Comparison of ENCODE assay signal across 9 mouse cellular contexts in genomic region chr19:26749427-26750137, GRCm38 (mm10).
DNase-seq lines count a peak whose midpoint lies in the region; ATAC-seq lines count a peak whose summit lies in the region.
"Had no signal": no experiment of that assay in that cellular context is flagged by ENCODE, and none has a peak within 500 bp of the region (broad histone marks: within the 10 kb centered on the region; RNA-seq: fewer than 3 reads in every experiment).

No protein-coding gene starts in this region.

- no peaks in the 10 kb centered on the region for H3K9me3 ChIP-seq in forebrain, embryonic 14.5 days (replicated peaks; ENCODE audit: control insufficient read depth, low read length)
- H3K9me3 ChIP-seq in kidney, embryonic 16.5 days (ENCODE audit: low read length), result no peaks in the 10 kb centered on the region
- H3K9me3 ChIP-seq in neural tube, embryonic 11.5 days (ENCODE audit: control insufficient read depth, low read length), result no peaks in the 10 kb centered on the region

- H3K36me3 ChIP-seq in forebrain, embryonic 14.5 days (ENCODE audit: control insufficient read depth, insufficient read depth, low read length), result no peaks in the 10 kb centered on the region
- peaks cover 3% of the 10 kb centered on the region; the same call in 1 of the 2 replicates for H3K36me3 ChIP-seq in kidney, embryonic 16.5 days (ENCODE audit: insufficient read depth, low read length)
- no peaks in the 10 kb centered on the region for H3K36me3 ChIP-seq in neural tube, embryonic 11.5 days (ENCODE audit: control insufficient read depth, insufficient read depth, low read length)

- peak; percentile 90 for DNase-seq in heart, adult 11 months
- DNase-seq in heart, postnatal 4 days, result no peak
- DNase-seq in NIH3T3 (ENCODE audit: low read depth), result peak; percentile 58
- DNase-seq in forebrain, embryonic 14.5 days (ENCODE audit: low spot score), result peak; percentile 34
- peak; percentile 16 for DNase-seq in neural tube, embryonic 11.5 days (ENCODE audit: low spot score)
- DNase-seq in ovary, postnatal 36 days (ENCODE audit: low spot score), result no peak
- no peak for DNase-seq in spleen, postnatal 36 days (ENCODE audit: low spot score in 2 of 2)

- H3K4me3 ChIP-seq in forebrain, embryonic 14.5 days (ENCODE audit: low read depth, low read length), result peak overlapping the region; percentile 46
- peak overlapping the region; percentile 67 for H3K4me3 ChIP-seq in kidney, embryonic 16.5 days (ENCODE audit: low read length)
- no peak overlapping the region for H3K4me3 ChIP-seq in neural tube, embryonic 11.5 days (ENCODE audit: low read depth, low read length)

- peaks cover 24% of the 10 kb centered on the region for H3K4me1 ChIP-seq in forebrain, embryonic 14.5 days (ENCODE audit: control insufficient read depth, insufficient read depth, low read length)
- H3K4me1 ChIP-seq in kidney, embryonic 16.5 days (ENCODE audit: insufficient read depth, low read length), result peaks cover 36% of the 10 kb centered on the region
- H3K4me1 ChIP-seq in neural tube, embryonic 11.5 days (ENCODE audit: control insufficient read depth, insufficient read depth, low read length), result peaks cover 5% of the 10 kb centered on the region; the same call in 1 of the 2 replicates

- WGBS in forebrain, embryonic 14.5 days, result 12% methylated on average over 11 of the region's 11 CpGs
- 16% methylated on average over 11 of the region's 11 CpGs for WGBS in kidney, embryonic 16.5 days
- WGBS in neural tube, embryonic 11.5 days, result 52% methylated on average over 11 of the region's 11 CpGs

- H3K9ac ChIP-seq in forebrain, embryonic 14.5 days (ENCODE audit: low read length), result peak overlapping the region; percentile 85
- peak overlapping the region; percentile 50 for H3K9ac ChIP-seq in kidney, embryonic 16.5 days (replicated peaks; ENCODE audit: low read length)
- H3K9ac ChIP-seq in neural tube, embryonic 11.5 days (ENCODE audit: low read length), result no peak overlapping the region

- ATAC-seq in forebrain, embryonic 14.5 days, result no peak
- ATAC-seq in kidney, embryonic 16.5 days (ENCODE audit: low FRiP score, low TSS enrichment), result no peak
- no peak for ATAC-seq in neural tube, embryonic 11.5 days (ENCODE audit: insufficient read depth, low FRiP score, low TSS enrichment)
- ATAC-seq: Patski had no signal

- H3K27me3 ChIP-seq in forebrain, embryonic 14.5 days (replicated peaks; ENCODE audit: control insufficient read depth, insufficient read depth, low read length), result no peaks in the 10 kb centered on the region
- no peaks in the 10 kb centered on the region for H3K27me3 ChIP-seq in kidney, embryonic 16.5 days (ENCODE audit: insufficient read depth, low read length)
- H3K27me3 ChIP-seq in neural tube, embryonic 11.5 days (ENCODE audit: control insufficient read depth, insufficient read depth, low read length), result no peaks in the 10 kb centered on the region
- H3K27me3 ChIP-seq: Patski had no signal

- peak overlapping the region; percentile 100 for H3K27ac ChIP-seq in forebrain, embryonic 14.5 days (ENCODE audit: low read depth, low read length)
- H3K27ac ChIP-seq in kidney, embryonic 16.5 days (ENCODE audit: low read length), result peak overlapping the region; percentile 100
- H3K27ac ChIP-seq in neural tube, embryonic 11.5 days (ENCODE audit: low read depth, low read length), result no peak overlapping the region; the same call in 1 of the 2 replicates

- peak overlapping the region; percentile 60 for H3K4me2 ChIP-seq in forebrain, embryonic 14.5 days (ENCODE audit: low read length)
- peak overlapping the region; percentile 79 for H3K4me2 ChIP-seq in kidney, embryonic 16.5 days (replicated peaks; ENCODE audit: low read depth, low read length)
- H3K4me2 ChIP-seq in neural tube, embryonic 11.5 days (ENCODE audit: low read depth), result peak overlapping the region; percentile 49; the same call in 1 of the 2 replicates

Comparison
In these comparisons a context has a peak if more than half of its experiments do, and no peak if none do; other contexts are left out.
1. DNase-seq: peak in heart, adult 11 months (single experiment), NIH3T3 (single experiment), forebrain, embryonic 14.5 days (single experiment) and neural tube, embryonic 11.5 days (single experiment); none in heart, postnatal 4 days (single experiment), ovary, postnatal 36 days (single experiment) and spleen, postnatal 36 days (0 of 2).
2. Peak in every context shown above with its lines, with median percentiles within 50 percentile points of each other: H3K4me2 ChIP-seq.